In genomic region chr11:6726921-6727320, GRCm38 (mm10) we compare ENCODE assay signal across 26 mouse cellular contexts.
"Had no signal": no experiment of that assay in that cellular context is flagged by ENCODE, and none has a peak within 500 bp of the region (broad histone marks: within the 10 kb centered on the region; RNA-seq: fewer than 3 reads in every experiment).

No protein-coding gene starts in this region.

- DNase-seq: cerebellum, adult 18-20 months; cerebellum, adult 2 months; cerebellum, adult 8-10 months; cerebellum, adult 9-10 months; cerebellum, adult 9-11 months; cerebellum, postnatal 10 days; cerebellum, postnatal 14 days; cerebellum, postnatal 25 days; cerebellum, postnatal 36 days; embryo, embryonic 11 days; forebrain, postnatal 0 days; gastrocnemius, adult 2 months; gastrocnemius, postnatal 10 days; gastrocnemius, postnatal 14 days; gastrocnemius, postnatal 25 days; gastrocnemius, postnatal 36 days; heart, adult 2 months had no signal

- H3K36me3 ChIP-seq: embryonic facial prominence, embryonic 10.5 days; embryonic facial prominence, embryonic 12.5 days; embryonic facial prominence, embryonic 13.5 days; embryonic facial prominence, embryonic 15.5 days; forebrain, embryonic 10.5 days; forebrain, embryonic 12.5 days; forebrain, embryonic 15.5 days had no signal

- H3K4me1 ChIP-seq: embryonic facial prominence, embryonic 10.5 days; embryonic facial prominence, embryonic 12.5 days; embryonic facial prominence, embryonic 15.5 days; forebrain, embryonic 10.5 days; forebrain, embryonic 12.5 days; forebrain, embryonic 13.5 days; forebrain, embryonic 15.5 days had no signal

- H3K9me3 ChIP-seq: embryonic facial prominence, embryonic 10.5 days; embryonic facial prominence, embryonic 12.5 days; embryonic facial prominence, embryonic 13.5 days; embryonic facial prominence, embryonic 15.5 days; forebrain, embryonic 10.5 days; forebrain, embryonic 12.5 days; forebrain, embryonic 13.5 days; forebrain, embryonic 15.5 days had no signal

- H3K27me3 ChIP-seq: embryonic facial prominence, embryonic 12.5 days; embryonic facial prominence, embryonic 13.5 days; embryonic facial prominence, embryonic 15.5 days; forebrain, embryonic 12.5 days; forebrain, embryonic 13.5 days; forebrain, embryonic 15.5 days had no signal

- H3K27ac ChIP-seq: embryonic facial prominence, embryonic 10.5 days; embryonic facial prominence, embryonic 12.5 days; embryonic facial prominence, embryonic 13.5 days; embryonic facial prominence, embryonic 15.5 days; forebrain, embryonic 10.5 days; forebrain, embryonic 12.5 days; forebrain, embryonic 13.5 days; forebrain, embryonic 15.5 days; gastrocnemius, adult 2 months; heart, adult 2 months had no signal

- H3K4me3 ChIP-seq: embryonic facial prominence, embryonic 10.5 days; embryonic facial prominence, embryonic 12.5 days; embryonic facial prominence, embryonic 13.5 days; embryonic facial prominence, embryonic 15.5 days; erythroblast, embryonic 14.5 days; forebrain, embryonic 10.5 days; forebrain, embryonic 12.5 days; forebrain, embryonic 13.5 days; forebrain, embryonic 15.5 days; gastrocnemius, adult 2 months; heart, adult 2 months had no signal
